Mouse (Mus musculus): Measurements from ENCODE around the gene Osbpl7. TPM values are rescaled to one million over a fixed set of nuclear protein-coding genes. Genes with fewer than 3 reads are reported as not detected.

Gene Osbpl7
- polyA plus RNA-seq, 1 experiment, result 14.0 TPM

DNA sequence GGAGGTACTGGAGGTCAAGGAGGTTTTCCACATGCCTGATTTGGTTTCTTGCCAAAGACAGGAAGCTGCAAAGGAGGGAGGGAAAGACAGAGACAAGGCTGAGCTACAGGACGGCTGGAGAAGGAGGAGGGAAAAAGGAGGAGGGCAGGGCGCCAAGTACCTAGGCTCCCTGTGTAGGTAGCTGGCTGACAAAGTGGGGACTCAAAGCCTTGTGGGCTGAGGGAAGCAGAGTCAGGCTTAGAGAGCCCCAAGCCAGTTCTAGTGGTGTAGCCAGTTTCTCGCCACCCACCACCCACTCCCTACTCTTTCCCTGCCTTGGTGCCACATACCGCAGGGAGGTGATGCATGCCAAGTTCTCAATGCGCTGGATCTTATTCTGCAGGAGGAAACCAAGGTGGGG is 14.3 kb upstream of the Osbpl7 start:
- DNase-seq (ENCODE audit: extremely low spot score in 1 of 2, low spot score in 1 of 2), result peak; percentile 45 to 76

DNA sequence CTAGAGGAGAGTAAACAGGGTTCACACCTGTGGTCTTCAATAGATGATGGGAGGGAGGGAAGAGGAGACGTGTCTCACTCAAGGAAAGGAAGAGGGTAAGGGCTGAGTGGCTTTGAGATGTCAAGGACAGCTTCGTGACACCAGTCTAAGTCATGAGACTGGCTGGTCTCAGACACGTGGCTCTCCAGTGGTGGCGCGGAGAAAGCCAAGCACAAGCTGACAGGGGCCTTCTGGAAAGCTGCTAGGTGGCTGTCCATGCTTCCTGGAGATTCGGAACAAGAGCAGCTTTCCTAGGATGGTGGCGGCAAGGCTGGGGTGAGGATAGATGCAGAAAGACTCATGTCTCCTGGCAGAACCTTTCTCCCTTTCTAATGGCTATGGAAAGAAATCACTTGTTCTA is 11.5 kb upstream of the Osbpl7 start:
- DNase-seq (ENCODE audit: extremely low spot score in 1 of 2, low spot score in 1 of 2), result no peak

DNA sequence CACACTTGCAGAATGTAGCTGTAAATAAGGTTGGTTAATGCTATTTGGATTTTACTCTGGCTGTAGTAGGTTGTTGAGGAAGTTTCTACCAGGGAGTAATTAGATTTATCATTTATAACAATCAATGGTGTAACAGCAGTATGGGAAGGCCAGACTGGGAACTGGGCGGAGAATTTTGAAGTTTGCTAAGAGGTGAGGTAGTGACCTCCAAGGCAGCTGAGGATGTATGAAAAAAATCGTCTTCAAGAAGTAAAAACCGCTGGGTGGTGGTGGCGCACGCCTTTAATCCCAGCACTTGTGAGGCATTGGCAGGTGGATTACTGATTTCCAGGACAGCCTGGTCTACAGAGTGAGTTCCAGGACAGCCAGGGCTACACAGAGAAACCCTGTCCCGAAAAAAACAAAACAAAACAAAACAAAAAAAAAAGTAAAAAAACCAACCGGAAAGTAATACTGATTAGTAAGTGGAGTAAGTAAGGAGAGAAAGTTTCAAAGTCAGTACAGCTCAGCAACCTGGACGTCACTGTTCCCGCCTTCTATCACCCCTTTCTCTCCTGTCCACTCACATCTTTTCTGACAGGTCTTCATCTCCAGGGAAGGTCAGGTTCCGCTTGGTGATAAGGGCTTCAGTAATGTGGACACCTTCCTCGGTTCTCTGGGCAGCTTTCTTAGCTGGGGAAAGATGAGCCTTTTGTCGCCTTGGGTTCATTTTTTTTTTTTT is 10.0 kb upstream of the Osbpl7 start:
- DNase-seq (ENCODE audit: extremely low spot score in 1 of 2, low spot score in 1 of 2), result no peak

DNA sequence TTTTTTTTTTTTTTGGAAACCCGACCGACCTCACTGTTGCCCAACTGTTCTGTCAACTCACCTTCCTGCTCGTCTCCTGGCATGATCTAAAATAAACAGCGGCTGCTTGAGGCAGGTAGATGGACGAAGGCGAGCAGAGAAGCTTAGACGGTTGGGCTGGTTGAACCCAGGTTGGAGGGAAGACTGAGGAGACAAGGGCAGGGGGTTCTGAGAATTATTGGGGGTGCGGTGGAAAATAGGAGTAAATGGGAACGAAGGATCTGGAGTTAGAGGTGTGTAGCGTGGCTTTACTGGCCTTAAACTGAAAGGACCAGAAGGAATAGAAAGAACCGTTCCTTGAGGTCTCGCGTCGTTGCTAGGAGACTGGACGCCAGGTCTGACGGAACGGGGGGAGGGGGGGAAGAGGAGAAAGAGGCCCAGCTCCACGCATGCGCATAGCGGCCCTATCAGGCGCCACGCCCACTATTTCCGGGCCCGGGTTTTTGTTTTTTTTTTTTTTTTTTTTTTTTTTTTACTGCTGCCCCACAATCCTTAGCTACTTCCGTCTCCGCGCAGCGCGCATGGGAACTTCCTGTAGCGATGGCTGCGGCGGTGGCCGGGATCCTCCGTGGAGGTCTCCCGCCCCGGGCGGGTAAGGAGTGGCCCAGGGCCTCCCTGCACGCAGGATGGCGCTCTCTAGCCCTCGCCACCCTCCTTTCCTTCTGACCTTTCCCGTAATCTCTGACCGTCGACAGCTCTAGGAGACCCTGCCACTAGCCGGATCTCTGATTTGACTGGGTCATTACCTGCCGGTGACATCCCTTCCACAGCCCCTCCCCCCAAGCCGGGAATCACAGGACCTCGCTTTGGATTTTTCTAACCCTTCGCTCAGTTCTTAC is 9.2 kb upstream of the Osbpl7 start, which contains the start of the genes Lrrc46 and Mrpl10:
Lrrc46 (minus strand) TSS at position 386 of the 878 bp plus-strand sequence.
Mrpl10 (plus strand) TSS at position 539 of the 878 bp plus-strand sequence.
- DNase-seq (ENCODE audit: extremely low spot score in 1 of 2, low spot score in 1 of 2), result peak; percentile 66 to 88

DNA sequence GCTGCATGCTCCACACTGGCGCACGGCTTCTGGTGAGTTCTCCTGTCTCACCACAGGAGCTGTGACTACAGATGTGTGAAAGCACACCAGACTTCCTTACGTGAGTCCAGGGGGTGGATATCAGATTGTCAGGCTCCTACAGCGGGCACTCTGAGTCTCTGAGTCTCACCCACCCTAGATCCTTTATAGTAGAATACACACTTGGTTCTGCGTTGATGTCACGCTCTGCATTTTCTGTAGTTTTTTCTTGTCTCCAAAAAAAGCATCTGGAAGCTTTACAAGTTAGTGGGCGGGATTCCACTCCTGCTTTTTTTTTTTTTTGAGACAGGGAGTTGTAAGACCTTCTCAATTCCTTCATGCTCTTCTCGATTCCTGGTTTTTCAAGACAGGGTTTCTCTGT is 5.5 kb upstream of the Osbpl7 start:
- peak in 1 of 2 experiments; percentile 77 for DNase-seq (ENCODE audit: extremely low spot score in 1 of 2, low spot score in 1 of 2)

DNA sequence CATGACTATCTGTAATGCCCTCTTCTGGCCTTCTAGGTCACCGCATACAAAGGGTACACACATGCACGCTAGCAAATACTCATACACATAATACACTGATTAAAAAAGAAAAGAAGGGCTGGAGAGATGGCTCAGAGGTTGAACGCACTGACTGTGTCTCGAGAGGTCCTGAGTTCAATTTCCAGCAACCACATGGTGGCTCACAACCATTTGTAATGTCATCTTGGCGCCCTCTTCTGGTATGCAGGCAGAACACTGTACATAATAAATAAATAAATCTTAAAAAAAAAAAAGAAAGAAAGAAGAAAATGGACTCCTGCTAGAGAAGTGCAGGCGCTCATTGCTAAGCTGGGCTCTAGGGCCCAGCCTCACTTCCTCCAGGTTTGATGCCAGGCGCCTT is 4.6 kb upstream of the Osbpl7 start:
- DNase-seq (ENCODE audit: extremely low spot score in 1 of 2, low spot score in 1 of 2), result no peak

DNA sequence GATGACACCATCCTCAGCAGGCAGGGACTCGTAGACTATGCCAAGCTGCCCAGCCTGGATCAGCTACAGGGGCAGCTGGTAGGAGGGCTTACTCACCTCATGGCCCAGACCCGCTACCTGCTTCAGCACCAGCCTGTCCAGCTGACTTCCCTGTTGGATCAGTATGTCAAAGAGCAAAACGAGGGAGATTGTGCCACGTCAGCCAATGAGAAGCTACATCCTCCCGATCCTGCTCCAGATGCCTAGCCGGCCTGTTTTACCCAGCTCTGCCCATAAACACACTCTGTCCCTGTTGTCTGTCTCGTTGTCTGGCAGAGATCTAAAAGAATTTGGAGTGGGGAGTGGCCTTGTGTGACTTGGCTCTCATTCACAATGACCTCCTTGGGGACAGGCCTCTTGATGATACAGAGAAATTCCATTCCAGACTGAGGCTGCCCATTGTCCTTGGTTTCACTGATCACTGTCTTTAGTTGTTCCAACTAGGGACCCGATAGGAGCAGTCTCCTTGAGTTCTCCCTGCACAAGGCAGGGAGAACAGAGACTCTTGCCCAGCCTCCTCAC is 2.3 kb upstream of the Osbpl7 start:
- no peak for DNase-seq (ENCODE audit: extremely low spot score in 1 of 2, low spot score in 1 of 2)

DNA sequence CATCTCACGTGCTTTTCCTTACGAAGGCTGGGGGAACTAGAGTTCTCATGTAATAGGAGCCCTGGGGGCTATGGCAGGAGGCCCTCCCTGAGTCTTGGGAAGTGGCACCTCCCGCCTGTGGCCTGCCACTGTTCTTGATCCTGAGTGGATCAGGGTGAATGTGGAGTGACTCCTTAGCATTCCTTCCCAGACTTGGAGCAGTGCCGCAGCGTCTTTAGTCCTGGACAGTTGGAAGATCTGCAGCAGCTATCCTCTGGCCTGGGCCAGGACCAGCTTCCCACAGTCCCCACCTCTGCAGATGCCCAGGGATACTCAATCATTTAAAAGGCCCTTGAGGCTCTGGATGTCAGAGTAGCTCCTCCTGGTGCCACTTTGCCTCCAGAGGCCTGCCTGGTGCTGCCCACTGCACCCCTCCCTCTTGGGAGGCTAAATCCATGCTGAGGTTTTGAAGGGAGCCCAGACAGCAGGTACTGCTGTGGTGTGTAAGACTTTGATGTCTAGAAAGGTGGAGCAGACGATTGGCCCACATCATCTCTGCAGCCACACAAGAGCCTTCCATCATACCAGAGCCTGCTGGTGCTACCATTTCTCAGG is 839 bp upstream of the Osbpl7 start:
- DNase-seq (ENCODE audit: extremely low spot score in 1 of 2, low spot score in 1 of 2), result no peak

DNA sequence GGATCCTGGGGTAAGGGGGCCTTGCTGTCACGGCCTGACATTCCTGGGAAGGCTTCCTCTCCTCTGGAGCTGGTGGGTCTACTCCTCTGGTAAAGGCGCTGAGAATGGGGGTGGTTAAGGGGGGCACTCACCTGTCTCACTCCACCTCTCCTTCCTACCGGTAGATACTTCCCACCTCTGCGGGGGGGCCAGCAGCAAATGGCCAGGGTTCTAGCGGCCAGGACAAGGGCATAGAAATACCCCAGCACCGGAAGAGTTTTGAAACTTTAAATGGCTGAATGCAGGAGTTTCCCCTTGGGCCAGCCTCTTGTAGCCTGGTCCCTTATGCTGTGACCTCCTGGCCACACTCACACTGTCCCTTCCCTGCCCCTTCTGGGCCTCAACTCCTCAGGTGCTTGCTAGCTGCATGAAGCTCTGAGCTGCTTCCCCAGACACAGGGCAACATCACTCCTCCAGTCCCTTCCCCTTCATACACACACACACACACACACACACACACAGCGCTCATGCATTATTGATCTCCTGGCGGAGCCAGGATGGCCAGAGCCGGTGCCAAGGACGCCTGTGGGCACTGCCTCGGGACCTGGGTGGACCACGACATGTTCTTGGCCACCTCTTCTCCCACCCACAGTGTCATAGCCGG is 637 bp downstream of the Osbpl7 start:
- no peak for DNase-seq (ENCODE audit: extremely low spot score in 1 of 2, low spot score in 1 of 2)

DNA sequence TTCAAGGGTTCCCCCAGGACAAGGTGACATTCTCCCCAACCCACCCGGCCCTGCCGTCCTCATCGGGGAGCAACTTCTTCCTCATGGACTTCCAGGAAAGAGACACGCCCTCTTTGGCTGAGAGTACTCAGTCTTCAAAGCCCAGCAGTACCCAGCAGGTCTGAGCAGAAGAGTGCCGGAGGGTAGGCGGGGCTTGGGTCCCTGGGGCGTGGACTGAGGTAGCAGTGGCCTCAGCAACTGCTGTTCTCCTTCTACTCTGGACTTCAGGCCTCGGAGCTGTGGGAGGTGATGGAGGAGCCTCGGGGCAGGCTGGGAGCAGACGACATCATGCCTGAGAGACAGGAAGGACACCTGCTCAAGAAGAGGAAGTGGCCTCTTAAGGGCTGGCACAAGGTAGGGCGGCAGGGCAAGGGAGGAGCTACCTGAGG is 1.8 kb downstream of the Osbpl7 start:
- no peak for DNase-seq (ENCODE audit: extremely low spot score in 1 of 2, low spot score in 1 of 2)

DNA sequence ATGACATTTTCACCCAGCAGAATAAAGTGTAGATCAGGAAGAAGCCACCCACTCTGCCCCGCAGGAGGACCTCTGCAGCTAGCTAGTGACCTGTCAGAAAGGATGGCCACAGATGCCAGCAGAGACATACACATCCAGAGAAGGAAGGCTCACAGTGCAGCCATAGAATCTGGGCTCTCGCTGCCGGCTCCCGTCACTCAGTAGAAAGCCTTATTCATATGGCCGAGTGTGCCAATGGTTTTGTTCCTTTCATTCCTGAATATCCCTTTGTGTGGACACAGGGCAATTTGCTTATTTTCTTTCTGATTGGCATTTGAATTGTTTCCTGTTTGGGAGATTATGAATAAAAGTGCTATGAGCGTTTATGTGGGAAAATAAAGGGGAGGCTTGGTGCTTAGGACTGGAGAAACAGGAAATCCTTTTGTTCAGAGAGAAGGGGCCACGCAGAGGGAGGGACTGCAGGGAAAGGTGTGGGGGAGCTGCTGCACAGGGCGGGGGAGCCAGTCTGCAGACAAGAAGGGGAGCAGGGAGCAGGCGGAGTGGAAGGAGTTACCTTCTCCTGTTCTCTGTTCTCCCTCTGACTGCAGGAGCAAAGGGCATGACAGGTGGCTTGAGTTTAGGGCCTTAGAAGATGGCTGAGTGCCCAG is 13.0 kb downstream of the Osbpl7 start:
- peak in 1 of 2 experiments; percentile 24 for DNase-seq (ENCODE audit: extremely low spot score in 1 of 2, low spot score in 1 of 2)

DNA sequence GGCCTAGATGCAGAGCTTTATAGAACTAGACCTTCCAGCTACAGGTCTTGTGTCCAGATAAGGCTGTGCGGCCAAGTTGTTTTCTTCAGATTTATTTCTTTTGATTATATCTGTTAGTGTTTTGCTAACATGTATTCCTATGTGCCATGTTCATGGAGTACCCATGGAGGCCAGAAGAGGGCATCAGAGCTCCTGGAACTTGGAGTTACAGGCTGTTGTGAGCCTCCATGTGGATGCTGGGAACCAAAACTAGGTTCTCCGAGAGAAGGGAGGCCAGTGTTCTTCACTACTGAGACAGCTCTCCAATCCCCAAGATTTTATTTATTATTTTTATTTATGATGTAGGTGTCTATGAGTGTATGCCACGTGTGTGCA is 13.5 kb downstream of the Osbpl7 start:
- no peak for DNase-seq (ENCODE audit: extremely low spot score in 1 of 2, low spot score in 1 of 2)

DNA sequence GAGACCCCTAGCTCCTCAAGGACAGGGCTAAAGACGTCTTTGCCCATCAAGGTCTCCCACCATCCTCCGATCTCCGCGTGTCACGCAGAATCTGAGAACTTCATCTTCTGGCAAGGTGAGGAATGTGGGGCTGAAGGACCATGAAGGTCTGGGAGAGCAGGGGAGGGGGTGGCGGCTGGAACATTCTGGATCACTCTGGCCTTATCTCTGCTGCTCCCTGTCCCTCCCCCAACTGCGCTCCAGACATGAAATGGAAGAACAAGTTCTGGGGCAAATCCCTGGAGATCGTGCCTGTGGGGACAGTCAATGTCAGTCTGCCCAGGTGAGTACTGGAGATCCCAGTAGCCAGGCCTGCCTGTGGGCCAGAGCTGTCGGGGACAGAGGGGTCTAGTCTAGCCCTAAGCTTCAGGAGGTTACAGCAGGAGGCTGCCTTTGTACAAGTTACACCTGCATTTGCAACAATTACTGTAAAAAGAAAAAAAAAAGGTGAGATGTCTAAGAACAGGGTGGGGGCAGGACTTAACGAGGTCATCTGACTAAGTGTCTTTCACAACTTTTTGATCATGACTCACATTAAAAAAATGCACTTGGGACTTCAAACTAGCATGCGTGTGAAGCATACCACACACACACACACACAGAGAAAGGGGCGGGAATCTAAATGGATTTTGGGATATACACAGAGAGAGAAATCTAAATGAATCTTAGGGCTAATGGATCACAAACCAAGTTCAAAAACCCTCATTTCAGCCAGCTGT is 15.3 kb downstream of the Osbpl7 start:
- no peak for DNase-seq (ENCODE audit: extremely low spot score in 1 of 2, low spot score in 1 of 2)

DNA sequence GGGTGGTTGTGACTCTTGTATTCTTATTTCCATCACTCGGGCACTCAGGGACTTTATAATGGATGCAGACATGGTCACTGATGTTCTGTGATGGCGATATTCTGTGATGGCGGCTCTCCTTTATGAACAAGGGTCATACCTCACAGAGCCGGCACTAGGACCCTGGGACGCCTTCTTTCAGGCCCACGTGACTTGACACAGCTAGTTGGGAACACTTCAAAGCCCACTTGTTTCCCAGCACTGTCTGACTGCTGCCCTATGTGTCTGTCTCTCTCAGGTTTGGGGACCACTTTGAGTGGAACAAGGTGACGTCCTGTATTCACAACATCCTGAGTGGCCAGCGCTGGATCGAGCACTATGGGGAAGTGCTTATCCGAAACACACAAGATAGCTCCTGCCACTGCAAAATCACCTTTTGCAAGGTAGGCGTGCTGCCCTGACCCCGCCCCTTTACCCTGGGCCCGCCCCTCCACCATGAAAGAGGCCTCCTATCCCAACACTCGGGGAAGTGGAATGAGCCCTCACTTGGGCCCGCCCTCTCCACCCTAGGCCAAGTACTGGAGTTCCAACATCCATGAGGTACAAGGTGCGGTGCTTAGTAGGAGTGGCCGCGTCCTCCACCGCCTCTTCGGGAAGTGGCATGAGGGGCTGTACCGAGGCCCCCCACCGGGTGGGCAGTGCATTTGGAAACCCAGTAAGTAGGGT is 16.4 kb downstream of the Osbpl7 start:
- DNase-seq (ENCODE audit: extremely low spot score in 1 of 2, low spot score in 1 of 2), result no peak

DNA sequence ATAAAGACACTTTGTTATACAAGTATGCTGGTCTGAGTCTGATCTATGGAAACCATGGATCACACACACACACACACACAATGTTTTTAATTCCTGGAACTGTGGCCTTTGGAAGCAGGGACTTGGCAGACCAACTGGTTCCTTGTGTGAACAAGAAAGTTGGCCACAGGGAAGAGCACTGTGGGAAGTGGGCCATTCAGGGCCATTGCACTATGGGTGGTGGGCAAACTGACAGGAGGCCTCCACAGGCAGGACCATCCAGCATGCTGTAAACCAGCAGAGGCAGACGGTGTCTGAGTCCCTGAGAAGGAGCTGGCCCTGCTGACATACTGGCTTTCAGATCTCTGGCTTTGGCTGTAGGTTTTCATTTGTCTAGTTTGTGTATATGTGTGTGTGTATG is 18.9 kb downstream of the Osbpl7 start:
- DNase-seq (ENCODE audit: extremely low spot score in 1 of 2, low spot score in 1 of 2), result no peak

DNA sequence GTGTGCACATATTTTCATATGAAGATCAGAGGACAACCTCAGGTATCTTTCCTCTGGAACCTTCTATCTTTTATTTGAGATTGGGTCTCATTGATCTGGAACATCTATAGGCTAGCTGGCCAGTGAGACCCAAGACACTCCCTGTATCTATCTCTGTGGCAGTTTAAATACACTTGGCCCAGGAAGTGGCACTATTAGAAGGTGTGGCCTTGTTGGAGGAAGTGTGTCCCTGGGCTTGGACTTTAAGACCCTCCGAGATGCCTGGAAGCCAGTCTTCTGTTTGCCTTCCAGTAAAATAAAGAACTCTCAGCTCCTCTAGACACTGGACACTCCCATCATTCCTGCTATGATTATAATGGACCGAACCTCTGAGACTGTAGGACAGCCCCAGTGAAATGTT is 19.3 kb downstream of the Osbpl7 start:
- DNase-seq (ENCODE audit: extremely low spot score in 1 of 2, low spot score in 1 of 2), result no peak

DNA sequence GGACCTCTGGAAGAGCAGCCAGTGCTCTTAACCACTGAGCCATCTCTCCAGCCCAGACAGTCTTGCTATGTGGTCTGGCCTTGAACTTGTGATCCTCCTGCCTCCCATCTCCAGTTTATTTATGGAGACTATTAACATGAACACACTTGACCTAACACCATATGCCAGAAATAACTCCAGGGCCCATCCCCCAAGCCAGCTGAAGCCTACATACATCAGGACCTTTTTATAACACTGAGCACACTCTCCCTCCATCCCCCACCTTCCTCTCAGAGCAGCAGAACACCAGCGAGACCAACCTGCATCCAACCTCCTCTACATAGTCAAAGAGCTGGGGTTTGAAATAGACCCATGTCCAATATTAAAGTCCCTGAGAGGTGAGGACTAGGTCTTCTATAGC is 20.7 kb downstream of the Osbpl7 start:
- DNase-seq (ENCODE audit: extremely low spot score in 1 of 2, low spot score in 1 of 2), result no peak

DNA sequence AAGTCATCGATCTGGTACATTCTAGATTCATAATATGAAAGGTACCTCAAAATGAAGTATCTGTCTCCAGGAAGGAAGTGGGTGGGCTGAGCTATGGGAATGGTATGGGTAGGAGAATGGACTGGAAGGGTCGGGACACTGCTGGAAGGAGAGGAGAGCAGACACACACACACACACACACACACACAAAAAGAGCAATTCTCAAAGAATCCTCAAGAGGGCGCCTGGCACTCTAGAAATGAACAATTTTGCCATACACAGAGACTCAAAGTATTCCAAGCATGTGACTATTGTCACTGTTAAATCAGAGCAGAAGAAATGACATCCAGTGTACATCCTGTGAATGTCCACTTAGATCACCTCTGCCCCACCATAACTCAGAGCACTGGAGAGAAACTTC is 22.1 kb downstream of the Osbpl7 start:
- peak in 1 of 2 experiments; percentile 86 for DNase-seq (ENCODE audit: extremely low spot score in 1 of 2, low spot score in 1 of 2)

DNA sequence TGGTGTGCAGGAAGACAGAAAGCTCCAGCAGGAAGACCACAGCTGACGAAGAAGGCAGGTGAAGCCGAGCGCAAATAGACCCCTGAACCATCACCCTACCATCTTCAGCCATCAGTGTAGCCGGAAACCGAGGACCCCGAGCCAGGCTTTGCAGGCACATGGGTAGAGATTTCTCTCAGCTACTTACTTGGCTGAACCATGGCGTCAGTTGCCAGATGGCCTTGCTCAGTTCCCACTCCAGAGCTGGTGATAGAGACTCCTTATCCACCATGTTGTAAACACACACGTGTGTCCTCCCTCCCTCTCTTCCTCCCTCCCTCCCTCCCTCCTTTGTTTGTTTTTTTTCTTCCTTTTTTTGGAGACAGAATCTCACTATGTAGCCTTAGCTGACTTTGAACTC is 23.8 kb downstream of the Osbpl7 start:
- no peak for DNase-seq (ENCODE audit: extremely low spot score in 1 of 2, low spot score in 1 of 2)
